Mouse (Mus musculus) cerebellum, adult 11 months (tissue): Measurements from ENCODE around the gene Serpina3i.
"Not testable (repeated sequence)": the region's sequence is repeated elsewhere in the genome, so short reads cannot be mapped to it uniquely, and the experiment has no call there.

ENCODE experiments used
- DNase-seq: peaks from one replicate; pipeline ENCODE4 v3.0.0; 2022

Gene Serpina3i

GRCm38 (mm10) chr12:104262863-104263262 is at the start of gene Serpina3i:
Gene Serpina3i (plus strand): TSS chr12:104263122.
- DNase-seq = no peak

GRCm38 (mm10) chr12:104213689-104214444 is 49.1 kb upstream of the Serpina3i start:
- DNase-seq = no peak

GRCm38 (mm10) chr12:104214445-104214753 is 48.5 kb upstream of the Serpina3i start, which contains the start of gene Serpina3f:
Gene Serpina3f (plus strand): TSS chr12:104214544.
- DNase-seq = no peak

- DNase-seq = no peak
Observed at GRCm38 (mm10) chr12:104215249-104215648, 47.7 kb upstream of the Serpina3i start.

GRCm38 (mm10) chr12:104221616-104222015 is 41.3 kb upstream of the Serpina3i start:
- no peak for DNase-seq

- no peak for DNase-seq
Observed at GRCm38 (mm10) chr12:104223690-104224089, 39.2 kb upstream of the Serpina3i start.

- DNase-seq = no peak
Observed at GRCm38 (mm10) chr12:104224598-104225300, 38.2 kb upstream of the Serpina3i start.

GRCm38 (mm10) chr12:104230762-104231161 is 32.2 kb upstream of the Serpina3i start:
- DNase-seq = no peak

GRCm38 (mm10) chr12:104235915-104236314 is 27.0 kb upstream of the Serpina3i start, which contains the start of gene Serpina3g:
Gene Serpina3g (plus strand): TSS chr12:104236245.
- no peak for DNase-seq

GRCm38 (mm10) chr12:104238048-104238447 is 24.9 kb upstream of the Serpina3i start:
- not testable (repeated sequence) for DNase-seq

GRCm38 (mm10) chr12:104243307-104243706 is 19.6 kb upstream of the Serpina3i start:
- DNase-seq = no peak

GRCm38 (mm10) chr12:104245092-104245491 is 17.8 kb upstream of the Serpina3i start:
- no peak for DNase-seq

- no peak for DNase-seq
Observed at GRCm38 (mm10) chr12:104245595-104245994, 17.3 kb upstream of the Serpina3i start.

- no peak for DNase-seq
Observed at GRCm38 (mm10) chr12:104247553-104248002, 15.3 kb upstream of the Serpina3i start.

- DNase-seq = no peak
Observed at GRCm38 (mm10) chr12:104248231-104248630, 14.7 kb upstream of the Serpina3i start.

GRCm38 (mm10) chr12:104261041-104261440 is 1.9 kb upstream of the Serpina3i start:
- no peak for DNase-seq

- no peak for DNase-seq
Observed at GRCm38 (mm10) chr12:104266374-104266773, 3.5 kb downstream of the Serpina3i start.

GRCm38 (mm10) chr12:104278216-104279055 is 15.5 kb downstream of the Serpina3i start:
- no peak for DNase-seq

- DNase-seq = no peak
Observed at GRCm38 (mm10) chr12:104279056-104279435, 16.1 kb downstream of the Serpina3i start.

- no peak for DNase-seq
Observed at GRCm38 (mm10) chr12:104283380-104283779, 20.5 kb downstream of the Serpina3i start.

- DNase-seq = no peak
Observed at GRCm38 (mm10) chr12:104288336-104288735, 25.4 kb downstream of the Serpina3i start.

GRCm38 (mm10) chr12:104289872-104290271 is 26.9 kb downstream of the Serpina3i start:
- no peak for DNase-seq

- DNase-seq = no peak
Observed at GRCm38 (mm10) chr12:104293963-104294362, 31.0 kb downstream of the Serpina3i start.
